Mouse (Mus musculus) kidney, postnatal 25 days (tissue): ENCODE data around the gene Lefty1.
"Not testable (repeated sequence)": the region's sequence is repeated elsewhere in the genome, so short reads cannot be mapped to it uniquely, and the experiment has no call there.

Experiments
- DNase-seq, 2 experiments: peaks; one replicate each; pipeline ENCODE4 v3.0.0; 2021; ENCODE audit warnings: mixed read lengths in 2 of 2

Gene Lefty1

DNA sequence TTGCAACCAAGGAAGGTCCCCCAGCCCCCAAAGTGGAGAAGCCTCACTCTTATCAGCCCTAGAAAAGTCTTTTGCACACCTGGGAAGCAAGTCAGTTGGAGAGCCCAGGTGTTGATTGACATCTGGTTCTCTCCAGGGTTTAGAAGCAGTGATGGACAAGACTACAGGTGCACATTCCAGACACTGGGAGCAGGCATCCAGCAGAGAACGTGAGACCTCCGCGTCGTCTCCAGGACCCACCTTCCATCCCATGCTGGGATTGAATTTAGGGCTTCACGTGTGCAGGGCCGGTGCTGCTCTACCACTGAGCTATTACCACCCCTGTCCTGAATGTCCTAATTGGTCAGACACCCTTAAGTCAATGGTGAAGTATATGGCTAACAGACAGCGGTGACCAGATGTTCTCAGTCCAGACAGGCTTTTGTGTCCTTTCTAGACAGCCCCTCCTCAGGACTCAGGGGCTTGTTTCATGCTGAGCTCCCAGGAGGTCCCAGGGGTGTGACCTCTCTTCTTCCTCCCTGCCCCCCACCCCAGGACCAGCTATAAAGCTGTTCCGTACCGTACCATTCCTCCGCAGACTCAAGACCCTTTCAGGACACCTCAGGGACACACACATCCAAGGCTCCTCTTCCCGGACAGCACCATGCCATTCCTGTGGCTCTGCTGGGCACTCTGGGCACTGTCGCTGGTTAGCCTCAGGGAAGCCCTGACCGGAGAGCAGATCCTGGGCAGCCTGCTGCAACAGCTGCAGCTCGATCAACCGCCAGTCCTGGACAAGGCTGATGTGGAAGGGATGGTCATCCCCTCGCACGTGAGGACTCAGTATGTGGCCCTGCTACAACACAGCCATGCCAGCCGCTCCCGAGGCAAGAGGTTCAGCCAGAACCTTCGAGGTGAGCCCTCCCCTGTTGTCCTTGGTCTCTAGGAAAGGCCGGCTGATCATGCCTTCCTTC lies at the start of gene Lefty1:
Gene Lefty1 (plus strand): TSS at position 556 of the 953 bp plus-strand sequence.
- DNase-seq, result no peak

DNA sequence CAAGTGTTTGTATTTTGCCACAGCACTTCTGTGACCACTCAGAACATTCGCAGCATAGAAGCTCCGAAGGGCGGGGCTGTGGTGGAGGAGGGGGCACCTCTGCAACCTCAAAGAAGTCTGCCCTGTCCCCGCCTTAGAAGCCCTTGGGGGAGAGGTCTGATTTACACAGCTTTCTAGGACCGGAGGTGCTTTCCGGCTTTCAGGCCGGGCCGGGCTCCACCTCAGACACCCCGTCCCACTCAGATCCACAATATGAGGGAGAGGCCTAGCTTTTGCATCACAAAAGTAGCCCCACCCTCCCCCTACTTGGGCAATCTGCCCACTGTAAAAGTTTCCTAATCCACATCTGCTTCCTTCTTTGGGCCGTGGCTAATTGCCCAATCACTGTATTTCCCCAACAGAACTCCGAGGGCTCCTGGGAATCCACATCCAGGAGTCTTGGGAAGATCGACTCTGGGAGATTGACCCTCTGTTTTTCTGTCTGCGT lies 46.2 kb upstream of the Lefty1 start:
- peak; percentile 85 to 86 for DNase-seq

DNA sequence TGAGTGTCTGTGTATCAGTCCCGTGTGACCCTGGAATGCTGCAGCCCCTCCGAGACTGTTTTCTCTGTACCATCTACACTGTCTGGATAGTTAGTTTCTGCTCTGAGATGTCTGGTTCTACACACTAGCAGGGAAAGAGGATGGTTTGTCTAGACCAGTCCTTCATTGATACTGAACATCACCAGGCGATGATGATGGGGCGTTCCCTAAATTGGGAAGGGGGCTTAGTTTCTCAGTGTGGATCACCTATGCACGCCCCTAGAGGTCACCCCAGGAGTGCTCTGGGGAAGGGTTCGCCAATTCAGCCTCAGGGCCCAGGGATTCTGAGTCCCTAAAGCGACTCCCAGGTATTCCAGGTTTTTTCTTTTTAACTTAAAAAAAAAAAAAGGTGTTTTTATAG lies 45.6 kb upstream of the Lefty1 start:
- no peak for DNase-seq

DNA sequence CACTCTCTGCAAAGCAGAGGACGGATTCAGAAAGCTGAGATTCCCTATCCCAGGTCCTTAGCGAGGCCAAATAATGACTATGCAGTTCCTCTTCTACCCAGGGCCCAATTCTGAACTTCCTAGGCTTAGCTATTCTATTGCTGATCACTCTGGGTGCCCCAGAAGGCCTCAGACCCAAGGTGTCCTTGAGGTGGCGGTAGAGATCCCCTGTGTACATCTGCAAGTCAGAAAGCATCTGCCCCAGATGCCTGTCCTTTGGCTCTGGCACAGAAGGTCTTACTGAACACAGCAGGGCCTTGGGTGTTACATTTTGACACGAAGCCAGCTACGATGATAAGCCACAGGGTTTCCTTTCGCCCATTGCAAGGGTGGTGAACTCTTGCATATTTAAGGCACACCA lies 45.0 kb upstream of the Lefty1 start:
- peak in 1 of 2 experiments; percentile 13 for DNase-seq

DNA sequence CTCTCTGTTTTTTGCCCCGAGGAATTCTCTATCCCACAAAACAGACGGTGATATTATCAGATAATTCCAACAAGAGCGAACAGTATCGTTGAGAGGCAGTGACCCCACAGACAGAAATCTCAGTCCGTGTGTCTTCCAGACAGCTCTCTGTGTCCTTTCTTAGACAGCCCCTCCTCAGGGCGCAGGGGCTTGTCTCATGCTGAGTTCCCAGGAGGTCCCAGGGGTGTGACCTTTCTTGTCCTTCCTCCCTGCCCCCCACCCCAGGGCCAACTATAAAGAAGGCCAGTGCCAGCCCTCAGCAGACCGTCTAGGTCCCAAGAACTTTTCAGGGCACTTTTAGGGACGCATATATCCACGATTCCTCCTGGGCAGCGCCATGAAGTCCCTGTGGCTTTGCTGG lies 42.0 kb upstream of the Lefty1 start, which contains the start of gene Lefty2:
Gene Lefty2 (plus strand): TSS at position 301 of the 400 bp plus-strand sequence.
- no peak for DNase-seq

DNA sequence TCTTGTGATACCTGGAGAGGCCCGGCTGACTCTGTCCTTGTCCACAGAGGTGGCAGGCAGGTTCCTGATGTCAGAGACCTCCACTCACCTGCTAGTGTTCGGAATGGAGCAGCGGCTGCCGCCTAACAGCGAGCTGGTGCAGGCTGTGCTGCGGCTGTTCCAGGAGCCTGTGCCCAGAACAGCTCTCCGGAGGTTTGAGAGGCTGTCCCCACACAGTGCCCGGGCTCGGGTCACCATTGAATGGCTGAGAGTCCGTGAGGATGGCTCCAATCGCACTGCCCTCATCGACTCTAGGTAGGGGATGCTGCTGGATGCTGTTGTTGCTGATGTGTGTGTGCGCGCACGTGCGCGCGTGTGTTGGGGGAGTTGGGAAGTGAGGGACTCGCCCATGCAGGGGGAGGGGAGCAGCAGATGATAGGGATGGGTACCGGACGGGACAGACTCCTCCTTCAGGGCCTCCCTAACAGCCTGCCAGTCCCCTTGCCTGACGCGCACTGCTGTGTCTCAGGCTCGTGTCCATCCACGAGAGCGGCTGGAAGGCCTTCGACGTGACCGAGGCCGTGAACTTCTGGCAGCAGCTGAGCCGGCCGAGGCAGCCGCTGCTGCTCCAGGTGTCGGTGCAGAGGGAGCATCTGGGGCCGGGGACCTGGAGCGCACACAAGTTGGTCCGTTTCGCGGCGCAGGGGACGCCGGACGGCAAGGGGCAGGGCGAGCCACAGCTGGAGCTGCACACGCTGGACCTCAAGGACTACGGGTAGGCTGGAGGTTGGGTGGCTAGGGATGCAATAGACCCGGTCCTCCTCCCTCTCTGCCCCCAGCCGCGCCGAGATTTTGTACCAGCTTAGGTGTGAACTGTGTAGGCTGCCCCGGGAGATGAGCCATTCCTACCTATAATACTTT lies 40.5 kb upstream of the Lefty1 start:
- not testable (repeated sequence) for DNase-seq

DNA sequence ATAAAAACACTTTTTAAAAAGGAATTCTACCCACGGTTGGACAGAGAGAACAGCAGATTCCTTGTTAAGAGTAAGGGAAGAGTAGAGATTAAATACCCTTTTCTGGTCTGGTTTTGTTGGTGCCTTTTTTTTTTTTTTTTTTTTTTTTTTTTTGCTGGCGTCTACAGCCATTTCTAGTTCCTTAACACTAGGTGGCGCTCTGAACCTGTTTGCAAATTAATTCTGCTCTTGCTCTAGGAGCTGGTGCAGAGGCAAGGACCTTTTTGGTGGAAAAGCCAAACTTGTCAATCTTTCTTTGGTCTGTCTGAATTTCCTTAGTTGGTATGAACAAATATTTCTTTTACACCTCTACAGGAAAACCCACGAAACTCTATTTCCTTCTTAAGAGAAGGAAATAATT lies 33.7 kb upstream of the Lefty1 start:
- DNase-seq, result peak in 1 of 2 experiments; percentile 45

DNA sequence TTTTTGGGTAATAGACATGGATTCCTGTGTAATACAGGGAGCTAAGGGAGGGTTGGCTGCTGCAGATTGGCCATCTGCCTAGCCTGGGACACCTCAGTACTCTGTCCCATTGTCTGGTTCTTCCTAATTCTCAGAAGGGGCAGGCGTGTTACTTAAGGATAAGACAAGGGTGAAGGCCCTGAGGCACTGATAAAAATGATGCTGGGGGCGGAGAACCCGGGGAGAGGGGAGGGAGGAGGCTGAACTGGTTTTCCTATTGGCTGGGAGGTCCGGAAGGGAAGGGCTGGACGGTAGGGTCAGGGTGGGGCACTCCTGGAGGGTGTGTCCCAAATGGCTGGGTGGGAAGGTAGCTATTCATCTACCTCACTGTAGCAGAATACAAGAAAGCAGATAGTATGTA lies 31.9 kb upstream of the Lefty1 start:
- DNase-seq, result no peak

DNA sequence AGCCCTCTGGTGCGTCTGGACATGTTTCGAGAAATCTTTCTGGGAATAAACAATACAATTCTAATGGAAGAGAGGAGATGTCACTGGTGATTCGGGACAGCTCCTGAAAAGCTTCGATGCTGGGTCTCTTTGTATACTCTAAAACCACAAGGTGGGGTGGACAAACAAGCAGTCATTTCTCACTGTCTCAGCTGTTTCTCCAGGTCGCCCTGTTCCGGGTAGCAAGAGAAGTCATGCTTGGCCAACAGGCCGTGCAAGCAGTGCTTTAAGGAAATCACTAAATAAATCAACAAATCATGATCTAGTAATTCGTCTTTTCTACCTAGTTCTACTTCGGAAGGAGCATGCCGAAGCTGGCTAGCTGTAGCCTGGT lies 31.2 kb upstream of the Lefty1 start:
- peak in 1 of 2 experiments; percentile 48 for DNase-seq

DNA sequence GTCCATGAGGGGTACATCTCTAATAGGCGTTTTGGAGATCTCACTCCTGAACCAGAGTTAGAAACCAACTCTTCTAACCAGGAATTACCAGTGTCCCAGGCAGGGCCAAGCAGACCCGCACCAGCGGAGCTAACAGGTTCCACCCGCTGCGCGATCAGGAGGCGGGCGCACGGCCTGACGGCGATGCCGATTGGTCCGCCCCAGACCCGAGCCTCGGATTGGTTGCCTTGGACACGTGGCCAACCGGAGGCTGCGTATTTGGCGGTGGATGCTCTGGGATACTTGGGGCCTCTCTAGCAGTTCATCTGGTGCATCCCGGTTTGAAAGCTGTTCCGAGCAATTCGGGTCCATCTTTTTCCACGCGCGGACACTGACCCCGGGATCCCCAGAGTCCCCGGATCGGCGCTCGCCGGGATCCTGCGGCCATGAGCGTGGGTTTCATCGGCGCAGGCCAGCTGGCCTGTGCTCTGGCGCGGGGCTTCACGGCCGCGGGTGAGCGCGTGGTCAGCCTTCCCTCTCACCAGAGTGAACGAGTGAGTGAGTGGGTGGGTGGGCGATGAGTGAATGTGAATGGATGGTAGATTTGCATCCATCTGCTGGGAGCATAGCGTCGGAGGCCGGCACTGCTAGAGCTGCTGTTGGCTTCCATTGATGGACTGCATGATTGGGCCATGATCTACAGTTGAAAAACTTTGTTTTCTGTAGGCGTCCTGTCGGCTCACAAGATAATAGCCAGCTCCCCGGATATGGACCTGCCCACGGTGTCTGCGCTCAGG lies 30.6 kb upstream of the Lefty1 start, which contains the start of gene Pycr2:
Gene Pycr2 (plus strand): TSS at position 255 of the 776 bp plus-strand sequence.
- DNase-seq, result peak; percentile 96 to 98

DNA sequence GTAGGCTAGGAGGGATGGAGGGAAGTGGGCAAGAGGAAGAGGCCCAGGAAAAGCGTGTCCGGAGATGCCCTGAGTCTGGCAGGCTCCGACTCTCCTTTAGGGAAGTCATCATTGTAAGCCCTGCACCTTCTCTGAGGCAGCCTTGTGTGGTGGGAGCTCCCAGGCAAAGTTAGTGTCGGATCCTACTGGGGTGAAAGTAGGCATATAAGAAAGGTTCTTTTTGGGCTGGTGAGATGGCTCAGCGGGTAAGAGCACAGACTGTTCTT lies 30.1 kb upstream of the Lefty1 start:
- DNase-seq, result no peak

DNA sequence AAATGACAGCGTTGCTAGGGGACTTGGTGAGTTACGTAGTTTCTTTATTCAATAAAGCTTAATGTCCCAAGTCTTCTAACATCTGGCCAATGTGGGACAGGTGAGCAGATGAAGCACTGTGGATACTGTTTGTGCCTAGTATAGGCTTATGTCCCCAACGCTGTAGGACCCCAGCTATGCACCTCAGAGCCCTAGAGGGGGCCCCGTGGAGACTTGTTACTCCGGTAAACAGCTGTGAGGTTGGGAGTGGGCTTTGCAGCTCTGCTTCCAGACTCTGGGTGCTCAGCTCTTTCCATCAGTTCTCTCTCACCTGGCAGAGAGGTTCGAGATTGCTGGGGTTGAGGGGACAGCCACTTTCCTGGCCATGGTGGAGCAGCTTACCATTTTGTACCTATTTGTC lies 29.5 kb upstream of the Lefty1 start:
- DNase-seq, result no peak

DNA sequence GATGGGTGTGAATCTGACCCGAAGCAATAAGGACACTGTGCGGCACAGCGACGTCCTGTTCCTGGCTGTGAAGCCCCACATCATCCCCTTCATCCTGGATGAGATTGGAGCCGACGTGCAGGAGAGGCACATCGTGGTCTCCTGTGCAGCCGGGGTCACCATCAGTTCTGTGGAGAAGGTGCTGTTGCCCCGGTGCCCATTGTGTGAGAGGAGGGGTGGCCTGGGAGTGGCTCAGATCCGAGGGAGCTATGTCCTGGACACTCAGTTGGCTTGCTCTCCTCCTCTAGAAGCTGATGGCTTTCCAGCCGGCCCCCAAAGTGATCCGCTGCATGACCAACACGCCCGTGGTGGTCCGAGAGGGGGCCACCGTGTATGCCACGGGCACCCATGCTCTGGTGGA lies 28.9 kb upstream of the Lefty1 start:
- DNase-seq, result no peak

DNA sequence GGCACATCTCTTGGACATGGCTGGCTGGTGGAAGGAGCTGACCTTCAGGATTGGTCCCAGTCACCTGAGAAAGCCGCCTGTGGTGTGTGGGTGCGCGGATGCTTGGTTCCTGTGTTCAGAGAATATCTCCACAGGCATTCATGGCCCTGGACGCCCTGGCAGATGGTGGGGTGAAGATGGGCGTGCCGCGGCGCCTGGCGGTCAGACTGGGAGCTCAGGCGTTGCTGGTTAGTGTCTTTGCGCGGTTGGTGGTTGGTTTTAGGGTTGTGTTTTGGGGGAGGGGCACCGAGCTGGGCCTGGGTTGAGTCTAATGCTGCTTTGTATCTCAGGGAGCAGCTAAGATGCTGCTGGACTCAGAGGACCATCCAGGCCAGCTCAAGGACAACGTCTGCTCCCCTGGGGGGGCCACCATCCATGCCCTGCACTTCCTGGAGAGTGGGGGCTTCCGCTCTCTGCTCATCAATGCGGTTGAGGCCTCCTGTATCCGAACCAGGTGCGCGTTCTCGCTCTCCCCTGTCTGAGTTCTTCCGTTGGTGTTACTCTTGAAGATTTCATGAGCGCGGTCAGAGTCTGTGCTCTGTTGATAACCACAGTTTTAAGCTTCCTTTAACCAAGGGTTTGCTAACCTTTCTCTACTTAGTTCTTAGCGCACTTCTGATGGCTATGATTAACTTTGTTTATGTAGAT lies 28.2 kb upstream of the Lefty1 start:
- no peak for DNase-seq

DNA sequence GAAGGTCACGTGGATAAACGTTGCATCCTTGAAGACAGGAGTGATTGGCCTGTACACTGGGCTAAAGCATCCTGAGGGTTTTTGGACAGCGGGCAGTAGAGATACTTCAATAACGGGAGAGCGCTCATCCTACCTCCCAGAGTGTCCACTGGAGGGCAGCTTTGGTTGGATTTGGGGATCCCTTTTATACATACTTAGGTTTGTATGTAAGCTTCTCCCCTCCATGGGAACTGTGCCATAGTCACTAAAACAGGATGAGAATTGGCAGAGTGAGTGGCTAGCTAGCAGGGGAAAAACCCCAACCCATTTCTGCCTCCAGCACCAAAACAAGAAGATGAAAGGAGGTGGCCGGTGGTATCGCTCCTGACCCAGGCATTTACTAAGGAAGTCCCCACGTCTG lies 23.7 kb upstream of the Lefty1 start:
- no peak for DNase-seq

DNA sequence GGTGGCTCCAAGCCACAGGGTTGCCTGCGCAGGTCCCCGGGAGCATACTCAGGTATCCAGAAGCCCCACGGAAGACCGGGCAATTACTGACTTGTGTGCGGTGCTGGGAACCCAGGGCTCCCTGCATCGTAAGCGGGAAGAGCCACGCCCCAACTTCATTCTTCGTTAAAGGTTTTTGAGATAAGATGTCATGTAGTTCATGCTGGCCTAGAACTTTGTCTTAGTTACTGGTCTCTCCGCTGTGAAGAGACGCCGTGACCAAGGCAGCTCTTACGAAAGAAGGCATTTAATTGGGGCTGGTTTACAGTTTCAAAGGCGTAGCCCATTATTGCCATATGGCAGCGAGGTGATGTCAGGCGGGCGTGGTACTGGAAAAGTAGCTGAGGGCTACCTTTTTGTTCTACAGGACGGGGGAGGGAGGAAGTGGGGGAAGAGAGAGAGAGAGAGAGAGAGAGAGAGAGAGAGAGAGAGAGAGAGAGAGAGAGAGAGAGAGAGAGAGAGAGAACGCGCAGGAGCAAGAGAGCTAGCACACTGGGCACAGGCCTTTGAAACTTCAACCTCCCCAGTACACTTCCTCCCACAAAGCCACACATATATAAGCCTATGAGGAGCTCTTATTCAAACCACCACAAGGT lies 23.1 kb upstream of the Lefty1 start:
- no peak for DNase-seq

DNA sequence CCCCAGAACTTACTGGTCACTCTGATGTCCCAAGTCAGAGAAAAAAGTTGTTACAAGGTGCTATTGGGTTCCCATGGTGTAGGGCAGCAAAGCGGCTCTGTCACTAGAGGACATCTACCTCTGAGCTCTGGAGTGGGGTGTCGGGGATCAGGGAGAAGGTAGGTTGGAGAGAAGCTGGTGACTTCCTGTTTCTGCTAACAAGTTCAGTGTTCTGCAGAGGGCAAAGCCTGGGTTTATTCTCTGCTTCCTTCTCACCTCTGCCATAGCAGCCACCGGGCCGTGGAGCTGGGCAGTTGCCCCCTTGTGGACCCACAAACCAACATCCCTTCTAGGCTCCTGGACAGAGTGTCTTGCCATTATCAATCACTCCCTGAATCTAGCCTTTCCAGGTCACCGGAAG lies 22.0 kb upstream of the Lefty1 start:
- no peak for DNase-seq

DNA sequence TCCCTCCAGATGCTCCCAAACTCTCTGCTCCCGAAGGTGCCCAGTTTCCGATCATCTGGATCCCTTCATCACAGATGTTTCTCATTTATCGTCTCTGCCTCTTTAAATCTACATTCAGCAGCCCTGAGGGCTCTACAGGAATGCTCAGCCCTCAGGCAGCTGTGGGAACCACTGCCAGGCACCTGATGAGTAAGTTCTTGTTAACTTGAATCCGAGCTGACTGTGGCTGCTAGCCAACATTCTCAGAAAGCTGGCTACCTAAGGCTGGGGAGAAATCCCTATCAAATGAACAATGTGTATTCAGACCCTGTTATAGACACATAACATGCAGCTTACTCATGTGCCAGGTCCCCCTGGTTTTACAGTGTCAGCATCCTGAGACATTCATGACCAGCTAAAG lies 21.0 kb upstream of the Lefty1 start:
- DNase-seq, result no peak

DNA sequence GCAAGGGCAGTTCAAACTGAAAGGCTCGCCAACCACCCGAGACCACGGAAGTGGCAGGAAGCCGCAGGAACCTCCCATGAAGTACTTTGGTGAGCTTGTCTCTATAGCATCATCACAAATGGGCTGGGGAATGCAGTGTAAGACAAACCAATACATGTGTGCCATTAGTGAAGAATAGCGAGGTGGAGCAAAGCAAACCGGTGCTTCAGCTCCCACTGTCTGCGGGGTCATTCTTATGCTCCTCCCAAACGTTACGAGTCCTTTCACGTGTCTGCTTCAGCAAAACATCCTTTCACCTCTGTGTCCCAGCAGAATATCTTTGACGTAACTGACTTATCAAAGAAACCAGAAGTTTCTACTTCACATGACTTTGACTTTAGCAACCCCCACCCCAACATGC lies 18.4 kb upstream of the Lefty1 start:
- no peak for DNase-seq

DNA sequence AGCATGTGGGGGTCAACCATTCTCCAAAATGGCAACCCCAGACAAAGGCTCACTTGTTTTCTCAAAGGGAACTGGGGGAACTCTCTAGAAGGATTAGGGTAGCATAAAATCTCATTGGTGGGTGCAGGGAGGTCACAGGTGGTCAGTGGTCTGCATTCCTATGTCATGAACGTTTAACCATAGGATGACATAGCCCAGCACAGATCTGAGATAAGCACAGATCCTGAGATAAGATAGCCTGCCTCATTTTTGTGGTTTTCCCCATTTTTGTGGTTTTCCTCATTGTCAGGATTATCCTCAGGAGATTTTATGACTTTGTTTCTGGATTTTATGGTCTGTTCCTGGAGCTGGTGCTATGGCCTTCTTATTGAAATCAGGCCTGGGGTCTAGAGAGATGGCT lies 17.8 kb upstream of the Lefty1 start:
- DNase-seq, result no peak

DNA sequence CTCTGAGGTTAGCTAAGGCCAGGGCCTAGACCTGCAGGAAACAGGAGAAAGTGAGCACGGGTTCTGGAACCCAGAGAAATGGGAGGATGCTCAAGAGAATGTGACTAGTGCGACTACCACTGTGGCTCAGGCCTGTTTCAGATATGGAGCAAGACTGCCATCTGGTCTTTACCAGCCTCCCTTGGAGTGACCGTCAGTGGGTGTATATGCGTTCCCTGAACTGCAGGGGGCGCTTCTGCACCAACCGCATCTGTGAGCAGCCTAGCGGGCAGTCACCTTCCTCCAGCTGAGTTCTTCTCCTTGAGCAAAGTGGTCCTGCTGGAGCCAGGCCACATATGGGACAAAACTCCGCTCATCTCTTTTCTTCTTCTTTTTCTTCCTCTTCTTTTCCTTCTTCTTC lies 15.1 kb upstream of the Lefty1 start:
- DNase-seq, result no peak
